Mouse (Mus musculus) embryo, embryonic 10 days (tissue): ENCODE data around the gene Igsf23.
A peak's percentile ranks its signal among the peaks of the same experiment; 100 is the strongest.
"Not testable (repeated sequence)": the region's sequence is repeated elsewhere in the genome, so short reads cannot be mapped to it uniquely, and the experiment has no call there.

Experiments used
- DNase-seq: peaks from one replicate; pipeline ENCODE4 v3.0.0-alpha.2; 2015; ENCODE audit warnings: low spot score

The Igsf23 gene

GRCm38 (mm10) chr7:19935171-19935751 is 15.3 kb downstream of the Igsf23 start:
- DNase-seq = no peak

GRCm38 (mm10) chr7:19932877-19933809 is 17.4 kb downstream of the Igsf23 start:
- peak; percentile 53 for DNase-seq

GRCm38 (mm10) chr7:19932133-19932876 is 18.3 kb downstream of the Igsf23 start:
- no peak for DNase-seq

GRCm38 (mm10) chr7:19930481-19930880 is 20.1 kb downstream of the Igsf23 start:
- not testable (repeated sequence) for DNase-seq

DNA sequence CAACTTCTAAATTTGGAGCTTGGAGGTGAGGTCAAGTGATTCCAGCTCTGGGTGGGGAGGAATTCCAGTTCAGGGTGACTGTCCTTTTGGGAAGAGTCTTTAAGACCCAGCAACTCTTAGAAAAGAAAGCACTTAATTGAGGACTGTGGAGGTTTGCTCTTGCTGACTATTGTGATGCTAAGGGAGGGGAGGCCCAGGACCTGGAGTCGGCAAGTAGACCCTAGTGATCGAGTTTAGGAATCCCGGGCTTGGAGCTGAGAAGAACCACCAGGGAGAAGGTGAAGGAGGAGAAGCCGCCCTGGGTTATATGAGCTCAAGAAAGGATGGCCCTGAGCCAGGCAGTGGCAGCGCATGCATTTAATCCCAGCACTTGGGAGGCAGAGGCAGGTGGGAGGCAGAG is 22.1 kb downstream of the Igsf23 start:
- no peak for DNase-seq

DNA sequence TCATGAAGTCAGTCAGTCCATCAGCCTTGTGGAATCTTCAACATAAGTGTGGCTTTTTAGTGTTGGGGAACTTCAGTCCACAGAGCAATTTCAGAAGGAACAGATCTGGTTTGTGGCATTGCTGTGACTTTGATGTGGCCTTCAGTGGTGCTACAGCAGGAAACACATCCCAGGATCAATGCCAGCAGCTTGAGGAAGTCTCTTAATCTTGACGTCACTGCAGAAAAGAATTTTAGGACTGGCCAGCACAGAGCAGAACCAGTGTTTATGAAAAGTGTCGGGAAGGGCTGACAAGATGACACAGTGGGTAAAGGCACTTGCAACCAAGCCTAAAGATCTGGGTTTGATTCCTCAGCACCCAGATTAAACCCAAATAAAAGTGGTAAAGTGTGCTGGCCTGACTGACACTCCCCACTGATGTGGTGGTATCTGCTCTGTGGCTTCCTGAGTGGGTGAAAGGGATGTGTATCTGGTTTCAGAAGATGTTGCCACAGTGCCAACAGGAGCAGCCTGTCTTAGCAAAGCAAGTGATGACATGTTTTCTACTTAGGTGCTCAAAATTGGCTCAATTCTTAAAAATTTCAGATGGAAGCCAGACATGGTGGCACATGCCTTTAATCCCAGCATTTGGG is 23.6 kb downstream of the Igsf23 start:
- no peak for DNase-seq

GRCm38 (mm10) chr7:19925376-19925775 is 25.2 kb downstream of the Igsf23 start:
- no peak for DNase-seq

DNA sequence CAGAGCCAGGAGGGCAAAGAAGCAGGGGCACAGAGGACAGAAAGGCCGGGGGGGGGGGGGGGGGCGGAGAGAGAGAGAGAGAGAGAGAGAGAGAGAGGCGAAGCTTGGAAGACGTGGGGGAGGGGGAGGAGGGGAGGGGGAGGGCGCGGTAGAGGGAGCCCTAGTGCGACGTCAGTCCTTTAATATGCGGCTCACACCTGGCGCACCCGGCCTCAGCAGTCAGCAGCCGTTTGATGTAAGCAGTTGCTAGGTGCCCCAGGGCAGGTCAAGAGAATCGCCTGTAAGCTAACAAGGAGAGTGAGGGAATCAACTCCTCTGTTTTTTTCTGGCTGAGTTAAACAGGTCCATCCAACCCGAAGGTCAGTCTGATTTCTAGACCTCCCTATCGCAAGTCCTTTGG is 26.8 kb downstream of the Igsf23 start:
- peak; percentile 34 for DNase-seq

DNA sequence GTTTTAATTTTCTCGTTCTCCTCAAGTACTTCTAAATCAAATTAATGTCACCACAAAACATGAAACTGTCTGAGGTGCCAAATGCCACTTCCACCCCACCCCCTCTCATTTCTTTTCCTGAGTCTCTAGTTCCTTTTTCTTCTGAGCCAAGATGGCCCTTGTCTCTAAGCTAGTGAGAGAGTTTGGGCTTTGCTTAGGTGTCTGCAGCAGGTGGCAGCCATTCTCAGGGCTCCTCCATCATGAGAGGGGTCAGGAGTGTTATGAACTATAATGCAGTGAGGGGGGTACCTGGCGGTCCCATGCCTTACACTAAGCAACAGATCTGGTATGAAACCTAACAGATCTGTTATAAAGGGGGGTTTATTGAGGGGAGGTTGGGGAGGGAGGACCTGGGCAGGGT is 27.2 kb downstream of the Igsf23 start:
- DNase-seq = no peak

GRCm38 (mm10) chr7:19920506-19921261 is 29.9 kb downstream of the Igsf23 start, which contains the start of gene Pvr:
Gene Pvr, minus strand, starts transcription at chr7:19921160.
- DNase-seq = peak; percentile 83

GRCm38 (mm10) chr7:19920166-19920505 is 30.4 kb downstream of the Igsf23 start:
- DNase-seq = no peak

- no peak for DNase-seq
Measured at GRCm38 (mm10) chr7:19914558-19914957, 36.0 kb downstream of the Igsf23 start.

DNA sequence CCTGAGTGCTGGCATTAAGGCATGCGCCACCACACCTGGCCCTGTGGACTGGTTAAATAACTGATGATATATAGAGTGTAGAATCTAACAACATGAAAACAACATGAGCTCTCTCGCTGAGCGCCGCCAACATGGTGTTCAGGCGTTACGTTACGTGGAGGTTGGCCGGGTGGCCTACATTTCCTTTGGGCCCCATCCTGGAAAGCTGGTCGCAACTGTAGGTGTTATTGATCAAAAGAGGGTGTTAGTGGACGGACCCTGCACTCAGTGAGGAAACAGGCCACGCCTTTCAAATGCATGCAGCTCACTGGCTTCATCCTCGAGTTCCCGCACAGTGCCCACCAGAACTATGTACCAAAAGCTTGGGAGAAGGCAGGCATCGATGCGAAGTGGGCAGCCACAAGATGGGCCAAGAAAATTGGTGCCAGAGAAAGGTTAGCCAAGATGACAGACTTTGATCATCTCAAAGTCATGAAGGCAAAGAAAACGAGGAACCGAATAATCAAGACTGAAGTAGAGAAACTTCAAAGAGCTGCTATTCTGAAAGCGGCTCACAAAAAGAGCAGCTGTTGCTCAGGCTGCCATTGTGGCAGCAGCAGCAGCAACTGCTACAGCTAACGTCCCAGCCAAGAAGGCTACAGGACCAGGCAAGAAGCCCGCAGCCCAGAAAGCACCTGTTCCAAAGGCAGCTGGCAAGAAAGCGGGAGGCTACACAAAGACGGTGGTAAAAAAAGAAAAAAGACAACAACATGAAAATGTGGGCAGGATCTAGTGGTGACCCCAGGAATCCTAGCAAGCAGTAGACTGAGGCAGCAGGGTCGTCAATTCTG is 38.6 kb downstream of the Igsf23 start:
- no peak for DNase-seq

GRCm38 (mm10) chr7:19911292-19911658 is 39.3 kb downstream of the Igsf23 start:
- DNase-seq = no peak

DNA sequence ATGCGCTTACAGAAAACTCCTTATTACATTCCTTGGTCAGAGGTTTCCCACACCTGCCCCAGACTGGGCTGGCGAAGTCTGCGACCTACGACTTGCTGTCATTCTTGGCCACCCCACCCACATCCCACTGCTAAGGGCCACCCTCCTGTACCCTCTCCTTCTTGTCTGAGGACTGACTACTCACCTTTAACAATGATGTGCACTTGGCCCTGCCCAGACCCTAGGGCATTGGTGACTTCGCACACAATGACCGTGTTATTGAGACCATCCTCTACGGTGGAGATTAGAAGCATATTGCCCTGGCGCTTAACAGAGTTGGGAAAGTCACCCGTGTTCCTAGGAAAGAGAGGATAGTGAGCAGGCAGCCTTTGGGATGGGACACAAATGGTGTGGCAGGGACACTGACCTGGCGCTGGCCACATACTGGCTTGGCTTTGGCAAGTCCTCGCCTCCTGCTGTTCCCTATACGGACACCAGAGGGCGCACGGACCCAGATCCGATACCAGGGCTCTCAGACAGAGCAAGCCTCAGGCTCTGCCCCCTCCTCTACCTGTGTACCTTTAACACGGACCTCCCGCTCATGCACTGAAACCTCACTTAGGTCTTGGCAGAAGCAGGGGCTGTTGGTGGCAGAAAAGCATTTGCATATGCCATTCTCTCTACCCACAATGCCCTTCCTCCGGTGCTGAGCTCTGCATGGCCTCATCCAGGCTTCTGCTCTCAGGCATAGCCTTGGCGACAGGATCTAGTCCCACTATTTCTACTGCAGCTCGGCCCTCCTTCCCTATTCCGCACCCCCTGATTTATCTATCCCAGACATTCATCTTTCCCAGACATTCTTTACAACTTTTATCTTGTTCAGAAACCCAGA is 39.9 kb downstream of the Igsf23 start:
- DNase-seq = peak; percentile 87

- DNase-seq = no peak
Measured at GRCm38 (mm10) chr7:19889881-19890280, 60.7 kb downstream of the Igsf23 start.

DNA sequence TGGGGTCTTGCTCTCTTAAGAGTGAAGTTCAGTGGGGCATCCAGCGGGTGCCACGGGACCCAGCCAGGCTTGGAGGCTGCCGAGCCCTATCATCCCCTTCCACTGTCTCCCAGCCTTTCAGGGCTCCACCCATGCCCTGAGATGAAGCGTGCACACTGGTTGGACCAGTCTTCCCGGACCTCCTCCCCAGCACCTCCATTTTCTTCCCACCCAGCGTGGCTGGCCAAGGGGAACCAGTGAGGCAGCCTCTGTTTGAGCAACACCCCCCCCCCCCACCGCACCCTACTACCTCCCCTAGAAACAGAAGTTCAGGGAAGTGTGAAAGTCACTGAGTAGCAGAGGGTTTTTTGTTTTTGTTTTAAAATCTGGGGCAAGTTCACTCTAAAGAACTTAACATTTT is 62.7 kb downstream of the Igsf23 start, which contains the start of gene Ceacam19:
Gene Ceacam19, minus strand, starts transcription at position 117 of the 400 bp plus-strand sequence.
- DNase-seq = no peak
